Mouse (Mus musculus) neural tube, embryonic 14.5 days (tissue): ENCODE data around the gene Apoa2. TPM values are rescaled to one million over a fixed set of nuclear protein-coding genes. Genes with fewer than 3 reads are reported as not detected.
A peak's percentile ranks its signal among the peaks of the same experiment; 100 is the strongest.

Experiments
- ATAC-seq: fragments of 200-750 bp; cut with Nextera tagmentation; 2 replicates; pipeline ENCODE4 v1.8.0; 2017; ENCODE audit warnings: low read depth, mild to moderate bottlenecking, moderate TSS enrichment, moderate library complexity
- H3K27ac ChIP-seq: fragments of 300-500 bp; sonication (generic); 2 replicates; pipeline ENCODE4 v1.5.1; 2014; ENCODE audit warnings: low read depth, mild to moderate bottlenecking, control low read depth, low read length, moderate library complexity, mixed read lengths
- H3K27me3 ChIP-seq: fragments of 300-500 bp; sonication (generic); 2 replicates; pipeline ENCODE4 v1.6.1; 2014; ENCODE audit warnings: low read length; ENCODE audit not compliant: control insufficient read depth, insufficient read depth
- H3K36me3 ChIP-seq: fragments of 300-500 bp; sonication (generic); 2 replicates; pipeline ENCODE4 v1.6.1; 2014; ENCODE audit warnings: low read length, mixed read lengths; ENCODE audit not compliant: control insufficient read depth, insufficient read depth
- H3K4me1 ChIP-seq: fragments of 300-500 bp; sonication (generic); 2 replicates; pipeline ENCODE4 v1.6.1; 2014; ENCODE audit warnings: low read length; ENCODE audit not compliant: control insufficient read depth, insufficient read depth
- H3K4me2 ChIP-seq: fragments of 300-500 bp; sonication (generic); 2 replicates; pipeline ENCODE4 v1.6.1; 2014; ENCODE audit warnings: mild to moderate bottlenecking, low read depth, low read length, control low read depth
- H3K4me3 ChIP-seq: fragments of 300-500 bp; sonication (generic); 2 replicates; pipeline ENCODE4 v1.5.1; 2014; ENCODE audit warnings: low read depth, low read length, control low read depth, mixed read lengths
- H3K9ac ChIP-seq: fragments of 300-500 bp; sonication (generic); replicated peaks from 2 replicates; pipeline ENCODE4 v1.6.1; 2014; ENCODE audit warnings: low read depth, mild to moderate bottlenecking, control low read depth, low read length, mixed read lengths
- H3K9me3 ChIP-seq: fragments of 300-500 bp; sonication (generic); 2 replicates; pipeline ENCODE4 v1.6.1; 2016; ENCODE audit warnings: low read length; ENCODE audit not compliant: control insufficient read depth
- WGBS: fragments of 180-500 bp; shearing (Covaris S2); extraction: QIAGEN DNeasy Blood & Tissue Kit; methylation state at CpG from one replicate; pipeline ENCODE4 v1.1.7; 2014; 5-methylcytosine and 5-hydroxymethylcytosine counted together
- polyA plus RNA-seq: library from polyadenylated mRNA; unstranded; fragments of >200 nt; fragmentation: Nextera tagmentation; extraction: Ambion mirVana; gene quantifications from 2 replicates; pipeline ENCODE4 v1.2.1, GENCODE M21; 2014

Gene Apoa2
- polyA plus RNA-seq: 7.9 and 8.2 TPM in 2 replicates

- H3K9me3 ChIP-seq: no peaks in the 10 kb centered on the region
- ATAC-seq: no peak
These were observed at the start of gene Apoa2 for GRCm38 (mm10) chr1:171224857-171225256. Apoa2 (plus strand) TSS chr1:171225054.

GRCm38 (mm10) chr1:171179487-171180171 is 45.2 kb upstream of the Apoa2 start:
- 74% methylated on average over 5 of the region's 5 CpGs for WGBS
- H3K36me3 ChIP-seq: no peaks in the 10 kb centered on the region
- no peak for ATAC-seq
- H3K27ac ChIP-seq: no peak overlapping the region
- no peaks in the 10 kb centered on the region for H3K4me1 ChIP-seq
- no peak overlapping the region for H3K4me3 ChIP-seq
- no peak overlapping the region for H3K9ac ChIP-seq
- no peak overlapping the region for H3K4me2 ChIP-seq
- no peaks in the 10 kb centered on the region for H3K9me3 ChIP-seq
- no peaks in the 10 kb centered on the region for H3K27me3 ChIP-seq

More at GRCm38 (mm10) chr1:171224857-171225256, at the start of gene Apoa2:
- no peak within 1 kb of the TSS for H3K4me2 ChIP-seq
- WGBS: 80% methylated on average over 5 of the region's 5 CpGs
- H3K27ac ChIP-seq: no peak within 1 kb of the TSS
- H3K27me3 ChIP-seq: no peaks in the 10 kb centered on the region
- H3K4me1 ChIP-seq: peaks cover 11% of the 10 kb centered on the region
- H3K36me3 ChIP-seq: no peaks in the 10 kb centered on the region
- H3K4me3 ChIP-seq: no peak within 1 kb of the TSS
- H3K9ac ChIP-seq: no peak within 1 kb of the TSS

GRCm38 (mm10) chr1:171183025-171183424 is 41.8 kb upstream of the Apoa2 start:
- ATAC-seq: no peak
- Histone ChIP-seq H3K27me3 (no peaks in the 10 kb centered on the region), H3K4me2 (no peak overlapping the region), H3K4me1 (0 out of 2 replicates have a peak, but pooled peaks cover under 1% of the 10 kb centered on the region), H3K36me3 (no peaks in the 10 kb centered on the region), H3K9ac (no peak overlapping the region), H3K9me3 (no peaks in the 10 kb centered on the region), H3K4me3 (no peak overlapping the region), H3K27ac (no peak overlapping the region)
- 85% methylated on average over 3 of the region's 3 CpGs for WGBS

- WGBS: 78% methylated on average over 3 of the region's 3 CpGs
- H3K9ac ChIP-seq: no peak overlapping the region
- no peaks in the 10 kb centered on the region for H3K36me3 ChIP-seq
- no peak for ATAC-seq
- no peaks in the 10 kb centered on the region for H3K9me3 ChIP-seq
- H3K4me3 ChIP-seq: no peak overlapping the region
- H3K4me1 ChIP-seq: 0 out of 2 replicates have a peak, but pooled peaks cover 4% of the 10 kb centered on the region
- no peak overlapping the region for H3K4me2 ChIP-seq
- H3K27ac ChIP-seq: no peak overlapping the region
- H3K27me3 ChIP-seq: no peaks in the 10 kb centered on the region
These were observed 41.2 kb upstream of the Apoa2 start for GRCm38 (mm10) chr1:171183620-171184019.

- Histone ChIP-seq H3K36me3 (no peaks in the 10 kb centered on the region), H3K27ac (no peak overlapping the region), H3K4me2 (no peak overlapping the region), H3K9ac (no peak overlapping the region), H3K4me3 (no peak overlapping the region), H3K9me3 (no peaks in the 10 kb centered on the region), H3K27me3 (no peaks in the 10 kb centered on the region), H3K4me1 (peaks cover 10% of the 10 kb centered on the region; the same call in 1 of the 2 replicates)
- no peak for ATAC-seq
- WGBS: 87% methylated on average over 7 of the region's 7 CpGs
These were observed 40.5 kb upstream of the Apoa2 start for GRCm38 (mm10) chr1:171184314-171184713.

- Histone ChIP-seq H3K9ac (no peak overlapping the region), H3K27ac (no peak overlapping the region), H3K36me3 (no peaks in the 10 kb centered on the region), H3K27me3 (no peaks in the 10 kb centered on the region), H3K4me1 (peaks cover 10% of the 10 kb centered on the region; the same call in 1 of the 2 replicates), H3K4me2 (no peak overlapping the region), H3K9me3 (no peaks in the 10 kb centered on the region), H3K4me3 (no peak overlapping the region)
- ATAC-seq: peak; percentile 45; the same call in 1 of the 2 replicates
- 56% methylated on average over 8 of the region's 8 CpGs for WGBS
These were observed 39.2 kb upstream of the Apoa2 start for GRCm38 (mm10) chr1:171185655-171186054.

- no peaks in the 10 kb centered on the region for H3K9me3 ChIP-seq
- H3K4me3 ChIP-seq: no peak overlapping the region
- H3K9ac ChIP-seq: no peak overlapping the region
- 26% methylated on average over 13 of the region's 13 CpGs for whole genome bisulfite sequencing
- ATAC-seq: 0 out of 2 replicates have a peak, but pooled peaks have one; percentile 12
- no peak overlapping the region for H3K4me2 ChIP-seq
- H3K4me1 ChIP-seq: peaks cover 16% of the 10 kb centered on the region
- H3K27ac ChIP-seq: 0 out of 2 replicates have a peak overlapping the region, but pooled peaks have one; percentile 0
- no peaks in the 10 kb centered on the region for H3K36me3 ChIP-seq
- H3K27me3 ChIP-seq: no peaks in the 10 kb centered on the region
These were observed 36.8 kb upstream of the Apoa2 start for GRCm38 (mm10) chr1:171187851-171188700.

GRCm38 (mm10) chr1:171189046-171189445 is 35.8 kb upstream of the Apoa2 start:
- no peak overlapping the region for H3K9ac ChIP-seq
- H3K36me3 ChIP-seq: no peaks in the 10 kb centered on the region
- ATAC-seq: no peak
- H3K27ac ChIP-seq: no peak overlapping the region
- peaks cover 20% of the 10 kb centered on the region for H3K4me1 ChIP-seq
- H3K4me3 ChIP-seq: no peak overlapping the region
- no peak overlapping the region for H3K4me2 ChIP-seq
- no peaks in the 10 kb centered on the region for H3K9me3 ChIP-seq
- WGBS: 15% methylated on average over 8 of the region's 8 CpGs
- no peaks in the 10 kb centered on the region; the same call in 1 of the 2 replicates for H3K27me3 ChIP-seq
